Comparison of ENCODE assay signal across 8 mouse cellular contexts in the genomic region with DNA sequence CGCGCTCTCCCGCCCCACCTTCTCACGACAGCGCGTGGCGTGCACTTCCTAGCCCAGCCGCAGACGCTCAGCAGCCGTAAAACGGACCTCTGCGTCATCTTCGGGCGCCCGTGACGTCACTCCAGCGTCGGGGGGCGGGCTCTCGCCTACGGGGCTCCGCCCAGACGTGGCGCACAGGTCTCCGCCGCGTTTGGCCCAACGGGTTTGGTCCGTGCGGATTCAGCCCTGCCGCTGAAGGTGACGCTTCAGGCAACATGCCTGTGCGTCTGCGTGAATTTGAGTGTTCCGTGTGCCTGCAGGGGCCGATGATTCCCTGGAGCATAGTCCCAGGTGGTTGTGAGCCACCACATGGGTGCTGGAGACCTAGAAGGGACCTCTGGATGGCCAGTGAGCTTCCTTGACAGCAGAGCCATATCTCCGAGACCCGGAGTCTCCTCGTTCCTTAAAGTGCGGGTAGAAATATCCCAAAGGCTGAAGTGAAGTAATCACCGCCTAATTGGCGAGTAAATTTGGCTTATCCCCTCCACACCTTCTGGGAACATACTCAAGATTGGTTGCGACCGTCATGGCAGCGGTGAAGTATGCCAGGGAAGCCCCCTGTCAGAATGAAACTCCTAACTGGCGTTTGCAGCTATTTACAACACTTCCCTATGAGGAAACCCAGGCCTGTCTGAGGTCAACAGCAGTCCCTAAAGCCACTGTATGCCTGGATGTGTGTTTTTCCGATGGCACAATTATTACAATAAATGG. TPM values are rescaled to one million over a fixed set of nuclear protein-coding genes. Genes with fewer than 3 reads are reported as not detected.
DNase-seq lines count a peak whose midpoint lies in the region; ATAC-seq and TF ChIP-seq lines count a peak whose summit lies in the region.

A gene (minus strand): TSS at position 110 of the 750 bp plus-strand sequence.

- TF ChIP-seq EP300 in lung, postnatal 0 days (IDR thresholded peaks at IDR 0.05), result 0 out of 2 replicates have a peak, but pooled peaks have one; percentile 3

- H3K9ac ChIP-seq in lung, postnatal 0 days (replicated peaks; ENCODE audit: low read depth), result peak within 1 kb of the TSS; percentile 92

- H3K9me3 ChIP-seq in hindbrain, embryonic 10.5 days, result no peaks in the 10 kb centered on the region
- H3K9me3 ChIP-seq in lung, postnatal 0 days (ENCODE audit: low read length), result no peaks in the 10 kb centered on the region

- peak within 1 kb of the TSS; percentile 85 for H3K4me2 ChIP-seq in lung, postnatal 0 days (replicated peaks; ENCODE audit: low read depth, low read length)

- WGBS in hindbrain, embryonic 10.5 days, result under 1% methylated on average over 47 of the region's 47 CpGs
- under 1% methylated on average over 47 of the region's 47 CpGs for WGBS in lung, postnatal 0 days

- TF ChIP-seq CTCF in lung, postnatal 0 days (IDR thresholded peaks at IDR 0.05), result peak; percentile 46

- peak; percentile 97 for DNase-seq in MN1 (ENCODE audit: low spot score)
- DNase-seq in cerebellum, adult 9-10 months, result peak; percentile 95
- DNase-seq in hindbrain, embryonic 10.5 days (ENCODE audit: low spot score), result peak; percentile 100
- DNase-seq in layer of hippocampus, adult 9-11 months, result peak; percentile 92
- peak; percentile 95 for DNase-seq in lung, postnatal 0 days (ENCODE audit: low spot score)
- peak; percentile 98 for DNase-seq in ovary, postnatal 14 days (ENCODE audit: low spot score)
- peak; percentile 97 for DNase-seq in thymus, postnatal 14 days

- peak within 1 kb of the TSS; percentile 93 for H3K27ac ChIP-seq in hindbrain, embryonic 10.5 days
- peak within 1 kb of the TSS; percentile 94 for H3K27ac ChIP-seq in lung, postnatal 0 days (ENCODE audit: low read length)

- H3K27me3 ChIP-seq in hindbrain, embryonic 10.5 days (ENCODE audit: insufficient read depth, poor library complexity, severe bottlenecking), result no peaks in the 10 kb centered on the region
- no peaks in the 10 kb centered on the region for H3K27me3 ChIP-seq in lung, postnatal 0 days (replicated peaks; ENCODE audit: insufficient read depth, low read length)

- H3K36me3 ChIP-seq in hindbrain, embryonic 10.5 days, result peaks cover 16% of the 10 kb centered on the region
- no peaks in the 10 kb centered on the region for H3K36me3 ChIP-seq in lung, postnatal 0 days (ENCODE audit: insufficient read depth, low read length)

- H3K4me1 ChIP-seq in hindbrain, embryonic 10.5 days (replicated peaks), result peaks cover 12% of the 10 kb centered on the region
- H3K4me1 ChIP-seq in lung, postnatal 0 days (ENCODE audit: insufficient read depth, low read depth, low read length), result no peaks in the 10 kb centered on the region; the same call in 1 of the 2 replicates

- peak within 1 kb of the TSS; percentile 80 for H3K4me3 ChIP-seq in hindbrain, embryonic 10.5 days
- H3K4me3 ChIP-seq in lung, postnatal 0 days (ENCODE audit: low read depth, low read length), result peak within 1 kb of the TSS; percentile 67

- ATAC-seq in frontal cortex, adult (ENCODE audit: low TSS enrichment), result peak; percentile 93
- ATAC-seq in lung, postnatal 0 days, result peak; percentile 99

RNA-seq across cellular contexts. Expression of the gene that starts here (rescaled TPM):
- 17.6 and 23.3 TPM in 2 replicates for polyA plus RNA-seq in hindbrain, embryonic 10.5 days (2016; fragmentation: Nextera tagmentation; extraction: Ambion mirVana)
- 7.2 and 8.0 TPM in 2 replicates for polyA plus RNA-seq in lung, postnatal 0 days (2015; fragmentation: Nextera tagmentation; extraction: Ambion mirVana)

Comparison
In these comparisons a context has a peak if more than half of its experiments do, and no peak if none do; other contexts are left out.
1. Peak in every context shown above with its lines: DNase-seq, ATAC-seq, H3K4me3 ChIP-seq and H3K27ac ChIP-seq.